Mouse (Mus musculus) urinary bladder, postnatal 25 days (tissue): ENCODE results near the gene Rpl4.
"Not testable (repeated sequence)": the region's sequence is repeated elsewhere in the genome, so short reads cannot be mapped to it uniquely, and the experiment has no call there.

ENCODE experiments used
- DNase-seq: peaks from one replicate; pipeline ENCODE4 v3.0.0; 2022; ENCODE audit warnings: low spot score

Rpl4 gene

GRCm38 (mm10) chr9:64198068-64198762, 25.0 kb downstream of the Rpl4 start:
- no peak for DNase-seq

- not testable (repeated sequence) for DNase-seq
Measured at GRCm38 (mm10) chr9:64198763-64199418, 25.7 kb downstream of the Rpl4 start.

- DNase-seq, result no peak
Measured at GRCm38 (mm10) chr9:64199897-64200296, 26.7 kb downstream of the Rpl4 start.

- no peak for DNase-seq
Measured at GRCm38 (mm10) chr9:64202331-64202730, 29.2 kb downstream of the Rpl4 start.

GRCm38 (mm10) chr9:64202866-64203265, 29.7 kb downstream of the Rpl4 start:
- no peak for DNase-seq

GRCm38 (mm10) chr9:64207509-64208084, 34.4 kb downstream of the Rpl4 start:
- no peak for DNase-seq

GRCm38 (mm10) chr9:64214452-64214851, 41.3 kb downstream of the Rpl4 start:
- no peak for DNase-seq

- no peak for DNase-seq
Measured at GRCm38 (mm10) chr9:64216090-64216489, 42.9 kb downstream of the Rpl4 start.

- DNase-seq, result no peak
Measured at GRCm38 (mm10) chr9:64216641-64217040, 43.5 kb downstream of the Rpl4 start.

GRCm38 (mm10) chr9:64217887-64218286, 44.7 kb downstream of the Rpl4 start:
- no peak for DNase-seq

GRCm38 (mm10) chr9:64219305-64219704, 46.1 kb downstream of the Rpl4 start:
- no peak for DNase-seq

- no peak for DNase-seq
Measured at GRCm38 (mm10) chr9:64219772-64220420, 46.7 kb downstream of the Rpl4 start.

- no peak for DNase-seq
Measured at GRCm38 (mm10) chr9:64220603-64221002, 47.4 kb downstream of the Rpl4 start.

GRCm38 (mm10) chr9:64221480-64221879, 48.3 kb downstream of the Rpl4 start:
- no peak for DNase-seq

- no peak for DNase-seq
Measured at GRCm38 (mm10) chr9:64222098-64222497, 48.9 kb downstream of the Rpl4 start.

- DNase-seq, result no peak
Measured at GRCm38 (mm10) chr9:64225805-64226204, 52.6 kb downstream of the Rpl4 start.

GRCm38 (mm10) chr9:64227736-64228135, 54.6 kb downstream of the Rpl4 start:
- DNase-seq, result no peak
